Mouse (Mus musculus): ENCODE data around the gene Fam117a. TPM values are rescaled to one million over a fixed set of nuclear protein-coding genes. Genes with fewer than 3 reads are reported as not detected.
A peak's percentile ranks its signal among the peaks of the same experiment; 100 is the strongest.

The Fam117a gene
- total RNA-seq, 2 experiments from 2014 or later: 3.5 to 4.3 TPM

DNA sequence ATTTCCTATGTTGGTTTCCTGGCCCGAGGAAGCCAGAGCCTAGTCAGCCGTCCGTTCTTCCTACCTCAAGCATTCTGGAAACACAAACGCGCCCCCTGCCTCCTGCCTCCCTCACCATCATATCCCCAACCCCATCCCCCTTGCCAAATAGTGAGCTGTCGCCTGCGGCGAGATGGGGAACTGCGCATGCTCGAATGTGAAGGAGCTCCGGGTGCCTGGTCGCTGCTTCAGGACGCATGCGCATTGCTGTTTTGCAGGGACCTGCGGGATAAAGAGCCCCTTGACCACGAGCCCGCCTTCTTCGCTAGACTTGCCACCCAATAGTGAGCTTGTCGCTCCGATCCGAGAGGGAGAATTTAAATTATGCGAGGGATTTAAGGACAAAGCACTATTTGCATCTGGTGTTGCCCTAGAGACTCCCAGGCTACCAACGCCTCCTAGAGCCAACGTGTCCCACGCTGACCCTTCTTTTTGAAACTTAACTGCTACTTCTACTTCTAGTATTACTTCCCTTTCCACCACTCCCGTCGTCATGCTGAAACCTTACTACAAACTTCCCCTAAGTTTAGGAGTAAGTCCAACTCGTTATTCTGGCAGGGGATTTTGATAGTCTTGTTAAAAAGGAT is 77.8 kb downstream of the Fam117a start:
- DNase-seq (ENCODE audit: low spot score in 2 of 2): peak; percentile 92 to 95

DNA sequence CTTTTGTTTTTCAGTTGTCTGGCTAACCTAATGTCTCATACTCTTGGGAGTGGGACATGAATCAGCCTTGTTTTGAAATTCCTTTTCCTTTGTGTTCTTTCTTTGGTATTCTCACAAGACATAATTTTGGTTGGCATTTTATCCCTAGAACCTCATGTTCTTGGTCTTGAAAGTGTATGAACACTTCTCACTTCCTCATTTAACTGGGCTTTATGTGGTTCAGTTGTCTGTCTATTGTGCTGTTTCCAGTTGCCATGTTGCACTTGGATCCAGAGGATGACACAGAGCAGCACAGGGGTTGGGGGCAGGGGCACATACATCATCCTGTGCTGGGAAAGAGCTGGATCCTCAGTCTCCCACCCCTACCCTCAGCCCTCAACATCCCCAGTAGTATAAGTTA is 79.1 kb downstream of the Fam117a start:
- no peak for DNase-seq (ENCODE audit: low spot score in 2 of 2)

DNA sequence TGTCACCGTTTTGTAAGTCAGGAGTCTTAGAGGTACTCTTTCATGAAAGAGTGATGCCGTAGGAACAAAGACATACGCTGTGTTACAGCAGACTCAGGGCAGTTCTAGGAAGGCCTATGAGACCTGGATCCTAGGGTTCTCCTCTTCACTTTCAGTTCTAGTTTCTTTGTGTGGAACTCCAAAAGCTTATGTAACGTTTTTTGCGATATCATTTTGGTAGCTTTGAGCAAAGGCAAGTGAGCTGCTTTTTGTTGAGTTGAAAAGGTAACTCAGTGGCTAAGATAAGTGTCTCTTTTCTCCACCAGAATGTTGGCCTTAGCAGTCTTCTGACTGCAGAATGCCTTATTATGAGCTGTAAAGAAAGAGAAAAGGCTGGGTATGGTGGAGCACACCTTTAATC is 80.5 kb downstream of the Fam117a start:
- no peak for DNase-seq (ENCODE audit: low spot score in 2 of 2)

DNA sequence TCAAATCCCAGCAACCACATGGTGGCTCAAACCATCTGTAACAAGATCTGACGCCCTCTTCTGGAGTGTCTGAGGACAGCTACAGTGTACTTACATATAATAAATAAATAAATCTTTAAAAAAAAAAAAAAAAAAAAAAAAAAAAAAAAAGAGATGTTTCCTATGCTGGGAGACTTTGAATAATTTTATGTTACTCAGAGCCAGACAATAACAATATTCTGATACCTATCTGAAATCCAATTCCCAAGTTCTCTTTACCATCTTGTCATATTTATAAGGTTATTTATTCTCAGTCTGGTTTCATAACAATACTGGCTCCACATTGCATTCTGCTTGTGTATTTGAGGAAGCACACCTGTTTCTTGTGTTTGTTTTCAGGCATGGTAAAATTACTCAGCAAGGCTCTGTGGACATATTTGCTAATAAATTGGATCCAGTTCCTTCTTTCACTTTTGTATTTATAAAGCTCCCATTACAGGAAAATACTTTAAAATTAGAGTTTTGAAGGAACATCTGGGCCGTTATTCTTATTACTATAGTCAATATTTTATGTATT is 84.1 kb downstream of the Fam117a start:
- no peak for DNase-seq (ENCODE audit: low spot score in 2 of 2)

DNA sequence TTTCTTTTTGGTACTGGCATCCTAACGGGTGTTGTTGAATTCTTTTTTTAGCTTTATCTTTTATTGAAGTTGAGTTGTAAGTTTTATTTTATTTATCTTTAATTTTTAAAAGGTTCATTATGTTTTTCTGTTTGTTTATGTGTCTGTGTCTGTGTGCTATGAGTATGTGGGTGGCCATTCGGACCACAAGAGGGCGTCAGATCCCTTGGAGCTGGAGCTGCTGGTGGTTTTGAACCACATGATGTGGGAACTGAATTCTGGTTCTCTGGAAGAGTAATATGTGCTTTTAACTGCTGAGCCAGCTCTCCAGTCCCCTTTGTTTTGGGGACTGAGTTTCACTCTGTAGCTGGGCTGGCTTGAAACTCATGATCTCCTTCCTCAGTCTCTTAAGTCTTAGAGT is 86.7 kb downstream of the Fam117a start:
- no peak for DNase-seq (ENCODE audit: low spot score in 2 of 2)

- no peak for DNase-seq (ENCODE audit: low spot score in 2 of 2)
These were observed 94.5 kb downstream of the Fam117a start for GRCm38 (mm10) chr11:95431344-95431743.

Other genes with a start within 250 kb of the Fam117a start
- gene Dlx3, start 216.9 kb upstream of the Fam117a start, total RNA-seq (2021): not detected
- gene Dlx4, start 190.8 kb upstream of the Fam117a start, total RNA-seq (2021): under 1 TPM; 0.19 to 0.21 TPM
- gene Tac4, start 75.5 kb upstream of the Fam117a start, total RNA-seq (2021): not detected
- 10 to 100 TPM; 75.7 to 81.8 TPM for gene Kat7, start 26.8 kb upstream of the Fam117a start, total RNA-seq (2021)
- gene Slc35b1, start 47.7 kb downstream of the Fam117a start, total RNA-seq (2021): 10 to 100 TPM; 56.8 to 60.3 TPM
- gene Spop, start 77.1 kb downstream of the Fam117a start, total RNA-seq (2021): 100 to 1,000 TPM; 174 to 182 TPM
- gene Nxph3, start 177.6 kb downstream of the Fam117a start, total RNA-seq (2021): 10 to 100 TPM; 23.4 to 32.6 TPM

Data from left cerebral cortex, adult 18-20 months (tissue).